Mouse (Mus musculus): ENCODE results near the gene Ccdc47.

DNA sequence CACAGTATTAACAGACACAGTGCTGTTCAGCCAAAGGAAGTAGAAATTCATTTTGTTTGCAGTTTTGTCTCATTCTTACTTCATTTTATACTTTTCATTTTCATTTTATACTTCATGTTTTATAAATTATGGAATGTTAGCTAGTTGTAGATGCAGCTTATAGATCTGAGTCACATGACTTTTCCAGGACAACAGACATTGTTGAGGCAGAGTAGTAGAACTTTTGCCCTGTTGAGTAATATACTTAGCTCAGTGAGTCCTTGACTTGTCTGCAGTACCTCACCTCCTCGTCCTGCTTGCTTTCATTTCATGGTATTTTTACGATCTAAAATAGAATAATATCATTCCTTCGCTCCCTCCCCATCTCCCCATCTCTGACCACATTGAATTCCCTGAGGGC lies 4.5 kb upstream of the Ccdc47 start:
- TF ChIP-seq CTCF (IDR thresholded peaks at IDR 0.05; ENCODE audit: insufficient read depth, low read depth, low read length): no peak
- TF ChIP-seq POLR2A (IDR thresholded peaks at IDR 0.05; ENCODE audit: insufficient read depth, low read depth, low read length): no peak

All from olfactory bulb, adult 2 months (tissue).